ENCODE assay signal across 8 mouse cellular contexts in the genomic region with DNA sequence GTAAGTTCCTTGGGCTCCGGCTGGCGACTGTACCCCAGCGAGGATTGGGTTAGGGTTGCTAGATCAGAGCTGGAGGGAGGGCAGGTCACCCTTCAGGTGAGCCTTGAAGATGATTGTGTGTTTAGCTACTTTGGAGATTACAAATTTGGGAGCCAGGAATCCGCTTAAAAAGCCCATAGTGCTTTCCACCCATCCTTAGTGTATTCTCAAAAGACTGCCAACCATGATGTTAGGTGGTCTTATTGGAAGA. TPM values are rescaled to one million over a fixed set of nuclear protein-coding genes. Genes with fewer than 3 reads are reported as not detected.
DNase-seq lines count a peak whose midpoint lies in the region; ATAC-seq and TF ChIP-seq lines count a peak whose summit lies in the region.

No protein-coding gene starts in this region.

- H3K4me3 ChIP-seq in layer of hippocampus, adult 2 months: peak overlapping the region; percentile 90
- peak overlapping the region; percentile 71 for H3K4me3 ChIP-seq in embryonic facial prominence, embryonic 12.5 days
- peak overlapping the region; percentile 97 for H3K4me3 ChIP-seq in intestine, embryonic 14.5 days (ENCODE audit: low read depth, low read length)
- peak overlapping the region; percentile 73 for H3K4me3 ChIP-seq in neural tube, embryonic 12.5 days

- H3K9me3 ChIP-seq in embryonic facial prominence, embryonic 12.5 days: no peaks in the 10 kb centered on the region
- H3K9me3 ChIP-seq in intestine, embryonic 14.5 days (ENCODE audit: control insufficient read depth, low read length): no peaks in the 10 kb centered on the region
- no peaks in the 10 kb centered on the region for H3K9me3 ChIP-seq in neural tube, embryonic 12.5 days

- H3K9ac ChIP-seq in embryonic facial prominence, embryonic 12.5 days: peak overlapping the region; percentile 90
- peak overlapping the region; percentile 97 for H3K9ac ChIP-seq in intestine, embryonic 14.5 days (ENCODE audit: low read length)
- peak overlapping the region; percentile 91 for H3K9ac ChIP-seq in neural tube, embryonic 12.5 days

- no peaks in the 10 kb centered on the region for H3K27me3 ChIP-seq in embryonic facial prominence, embryonic 12.5 days
- no peaks in the 10 kb centered on the region for H3K27me3 ChIP-seq in intestine, embryonic 14.5 days (replicated peaks; ENCODE audit: control insufficient read depth, insufficient read depth, low read length)
- H3K27me3 ChIP-seq in neural tube, embryonic 12.5 days (replicated peaks): no peaks in the 10 kb centered on the region

- no peak for DNase-seq in layer of hippocampus, adult 2 months (ENCODE audit: low spot score in 2 of 2)
- no peak for DNase-seq in layer of hippocampus, postnatal 10 days (ENCODE audit: low spot score in 2 of 2)
- no peak for DNase-seq in intestine, embryonic 14.5 days (ENCODE audit: low spot score)
- no peak for DNase-seq in urinary bladder, adult 2 months (ENCODE audit: low spot score)
- no peak for DNase-seq in layer of hippocampus, postnatal 25 days (ENCODE audit: extremely low spot score in 1 of 2, low spot score in 1 of 2)
- DNase-seq in urinary bladder, postnatal 36 days (ENCODE audit: low spot score in 2 of 2): no peak

- TF ChIP-seq CTCF in layer of hippocampus, adult 2 months (conservative IDR thresholded peaks at IDR 0.05): no peak

- peak overlapping the region; percentile 97 for H3K27ac ChIP-seq in layer of hippocampus, adult 2 months
- peak overlapping the region; percentile 96 for H3K27ac ChIP-seq in embryonic facial prominence, embryonic 12.5 days
- H3K27ac ChIP-seq in intestine, embryonic 14.5 days (ENCODE audit: low read depth): peak overlapping the region; percentile 95
- H3K27ac ChIP-seq in neural tube, embryonic 12.5 days: peak overlapping the region; percentile 44; the same call in 1 of the 2 replicates

- no peak for ATAC-seq in embryonic facial prominence, embryonic 12.5 days (ENCODE audit: insufficient number of reproducible peaks, insufficient read depth, low FRiP score, low TSS enrichment)
- no peak for ATAC-seq in intestine, embryonic 14.5 days (replicated peaks; ENCODE audit: low FRiP score, low TSS enrichment, low read depth)
- no peak for ATAC-seq in neural tube, embryonic 12.5 days (ENCODE audit: low FRiP score, low read depth)

- H3K4me2 ChIP-seq in embryonic facial prominence, embryonic 12.5 days (replicated peaks): peak overlapping the region; percentile 64
- peak overlapping the region; percentile 95 for H3K4me2 ChIP-seq in intestine, embryonic 14.5 days (ENCODE audit: low read length)
- H3K4me2 ChIP-seq in neural tube, embryonic 12.5 days (replicated peaks): peak overlapping the region; percentile 77

- peaks cover 42% of the 10 kb centered on the region for H3K36me3 ChIP-seq in embryonic facial prominence, embryonic 12.5 days
- peaks cover 42% of the 10 kb centered on the region for H3K36me3 ChIP-seq in intestine, embryonic 14.5 days (ENCODE audit: control insufficient read depth, insufficient read depth, low read length)
- H3K36me3 ChIP-seq in neural tube, embryonic 12.5 days: peaks cover 38% of the 10 kb centered on the region

- WGBS in embryonic facial prominence, embryonic 12.5 days: 2% methylated on average over 4 of the region's 4 CpGs
- 2% methylated on average over 4 of the region's 4 CpGs for WGBS in intestine, embryonic 14.5 days
- 2% methylated on average over 4 of the region's 4 CpGs for WGBS in neural tube, embryonic 12.5 days

- H3K4me1 ChIP-seq in embryonic facial prominence, embryonic 12.5 days: peaks cover 7% of the 10 kb centered on the region
- peaks cover 9% of the 10 kb centered on the region; the same call in 1 of the 2 replicates for H3K4me1 ChIP-seq in intestine, embryonic 14.5 days (replicated peaks; ENCODE audit: control insufficient read depth, insufficient read depth, low read length)
- H3K4me1 ChIP-seq in neural tube, embryonic 12.5 days: peaks cover 8% of the 10 kb centered on the region

RNA-seq across cellular contexts. Expression of a gene that starts 0.7 kb away (rescaled TPM):
- total RNA-seq in layer of hippocampus, adult 2 months (2021): 100 to 1,000 TPM; 260 to 265 TPM
- total RNA-seq in layer of hippocampus, postnatal 10 days (2021): 100 to 1,000 TPM; 421 to 423 TPM
- polyA plus RNA-seq in embryonic facial prominence, embryonic 12.5 days (2016; fragmentation: Nextera tagmentation; extraction: Ambion mirVana): 878 and 882 TPM in 2 replicates
- 1,252 and 1,315 TPM in 2 replicates for polyA plus RNA-seq in intestine, embryonic 14.5 days (2014; fragmentation: Nextera tagmentation; extraction: Ambion mirVana)
- polyA plus RNA-seq in neural tube, embryonic 12.5 days (2016; fragmentation: Nextera tagmentation; extraction: Ambion mirVana): 698 and 706 TPM in 2 replicates
- 1,045 and 1,109 TPM in 2 replicates for polyA plus RNA-seq in urinary bladder, adult 2 months (2012; rRNA removed)
- 100 to 1,000 TPM; 262 to 288 TPM for total RNA-seq in layer of hippocampus, postnatal 25 days (2021)

RNA-seq across cellular contexts. Expression of a gene that starts 8.2 kb away (rescaled TPM):
- 10 to 100 TPM; 15.5 to 16.1 TPM for total RNA-seq in layer of hippocampus, adult 2 months (2021)
- total RNA-seq in layer of hippocampus, postnatal 10 days (2021): 10 to 100 TPM; 11.0 to 13.2 TPM
- polyA plus RNA-seq in embryonic facial prominence, embryonic 12.5 days (2016; fragmentation: Nextera tagmentation; extraction: Ambion mirVana): 49.0 and 49.1 TPM in 2 replicates
- polyA plus RNA-seq in intestine, embryonic 14.5 days (2014; fragmentation: Nextera tagmentation; extraction: Ambion mirVana): 38.6 and 39.8 TPM in 2 replicates
- polyA plus RNA-seq in neural tube, embryonic 12.5 days (2016; fragmentation: Nextera tagmentation; extraction: Ambion mirVana): 31.0 and 32.7 TPM in 2 replicates
- polyA plus RNA-seq in urinary bladder, adult 2 months (2012; rRNA removed): 7.8 and 10.2 TPM in 2 replicates
- 10 to 100 TPM; 12.6 to 13.1 TPM for total RNA-seq in layer of hippocampus, postnatal 25 days (2021)

RNA-seq across cellular contexts. Expression of a gene that starts 17.3 kb away (rescaled TPM):
- 10 to 100 TPM; 13.9 to 17.0 TPM for total RNA-seq in layer of hippocampus, adult 2 months (2021)
- 10 to 100 TPM in 1 of 2 experiments, 1 to 10 TPM in 1; 9.9 to 10.6 TPM for total RNA-seq in layer of hippocampus, postnatal 10 days (2021)
- 12.5 and 14.0 TPM in 2 replicates for polyA plus RNA-seq in embryonic facial prominence, embryonic 12.5 days (2016; fragmentation: Nextera tagmentation; extraction: Ambion mirVana)
- 25.7 and 27.2 TPM in 2 replicates for polyA plus RNA-seq in intestine, embryonic 14.5 days (2014; fragmentation: Nextera tagmentation; extraction: Ambion mirVana)
- 5.7 and 6.0 TPM in 2 replicates for polyA plus RNA-seq in neural tube, embryonic 12.5 days (2016; fragmentation: Nextera tagmentation; extraction: Ambion mirVana)
- polyA plus RNA-seq in urinary bladder, adult 2 months (2012; rRNA removed): 69.6 and 84.4 TPM in 2 replicates
- total RNA-seq in layer of hippocampus, postnatal 25 days (2021): 10 to 100 TPM in 1 of 2 experiments, 1 to 10 TPM in 1; 9.9 to 12.6 TPM

RNA-seq across cellular contexts. Expression of a gene that starts 17.5 kb away (rescaled TPM):
- 10 to 100 TPM; 39.0 to 39.4 TPM for total RNA-seq in layer of hippocampus, adult 2 months (2021)
- total RNA-seq in layer of hippocampus, postnatal 10 days (2021): 10 to 100 TPM; 51.1 to 53.2 TPM
- 58.5 and 61.3 TPM in 2 replicates for polyA plus RNA-seq in embryonic facial prominence, embryonic 12.5 days (2016; fragmentation: Nextera tagmentation; extraction: Ambion mirVana)
- 55.9 and 58.2 TPM in 2 replicates for polyA plus RNA-seq in intestine, embryonic 14.5 days (2014; fragmentation: Nextera tagmentation; extraction: Ambion mirVana)
- polyA plus RNA-seq in neural tube, embryonic 12.5 days (2016; fragmentation: Nextera tagmentation; extraction: Ambion mirVana): 34.6 and 38.0 TPM in 2 replicates
- polyA plus RNA-seq in urinary bladder, adult 2 months (2012; rRNA removed): 44.9 and 46.9 TPM in 2 replicates
- 10 to 100 TPM; 38.2 to 41.5 TPM for total RNA-seq in layer of hippocampus, postnatal 25 days (2021)

RNA-seq across cellular contexts. Expression of a gene that starts 23.2 kb away (rescaled TPM):
- total RNA-seq in layer of hippocampus, adult 2 months (2021): 100 to 1,000 TPM; 187 to 205 TPM
- total RNA-seq in layer of hippocampus, postnatal 10 days (2021): 100 to 1,000 TPM; 226 to 234 TPM
- 213 and 222 TPM in 2 replicates for polyA plus RNA-seq in embryonic facial prominence, embryonic 12.5 days (2016; fragmentation: Nextera tagmentation; extraction: Ambion mirVana)
- 55.3 and 73.4 TPM in 2 replicates for polyA plus RNA-seq in intestine, embryonic 14.5 days (2014; fragmentation: Nextera tagmentation; extraction: Ambion mirVana)
- 358 and 362 TPM in 2 replicates for polyA plus RNA-seq in neural tube, embryonic 12.5 days (2016; fragmentation: Nextera tagmentation; extraction: Ambion mirVana)
- polyA plus RNA-seq in urinary bladder, adult 2 months (2012; rRNA removed): 42.5 and 47.9 TPM in 2 replicates
- total RNA-seq in layer of hippocampus, postnatal 25 days (2021): 100 to 1,000 TPM; 178 to 202 TPM

Comparison
In these comparisons a context has a peak if more than half of its experiments do, and no peak if none do; other contexts are left out.
1. H3K27ac ChIP-seq: peak in every context shown above with its lines; median percentile 97 in layer of hippocampus, adult 2 months; 96 in embryonic facial prominence, embryonic 12.5 days; 95 in intestine, embryonic 14.5 days; 44 in neural tube, embryonic 12.5 days.